Mouse (Mus musculus) cerebral cortex, adult 2 months (tissue): Measurements from ENCODE around the gene St8sia2.

Experiments
- WGBS: fragments of 180-500 bp; shearing (Covaris S2); methylation state at CpG from one replicate; pipeline ENCODE4 v1.1.7; 2018; 5-methylcytosine and 5-hydroxymethylcytosine counted together

St8sia2 gene

DNA sequence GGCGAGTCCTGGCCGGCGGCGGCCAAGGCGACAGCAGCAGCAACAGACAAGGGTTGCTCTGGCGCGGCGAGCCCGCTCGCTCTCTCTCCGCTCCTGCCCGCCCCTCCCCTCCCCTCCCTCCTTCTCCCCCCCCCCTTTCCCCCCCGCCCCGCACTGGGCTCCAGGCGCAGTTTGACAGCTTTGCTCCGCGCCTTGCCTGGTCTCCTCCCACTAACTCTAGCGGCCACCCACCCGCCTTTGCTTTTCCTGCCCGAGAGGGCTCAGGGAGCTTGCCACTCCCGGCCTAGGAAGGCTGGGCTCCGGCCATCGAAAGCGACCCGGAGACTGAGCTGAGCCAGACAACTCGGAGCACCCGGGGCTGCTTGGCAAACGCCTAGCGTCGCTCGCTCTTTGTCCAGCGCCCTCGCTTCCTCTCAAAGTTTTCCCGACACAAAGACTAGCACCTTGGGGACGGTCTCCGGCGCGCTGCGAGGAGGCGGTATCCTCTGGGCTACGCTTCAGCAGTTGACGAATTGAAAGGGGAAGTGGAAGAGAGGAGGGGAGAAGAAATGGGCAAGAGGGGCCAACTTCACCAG is at the start of gene St8sia2:
St8sia2 (minus strand) TSS at position 90 of the 575 bp plus-strand sequence.
- WGBS: under 1% methylated on average over 31 of the region's 42 CpGs

DNA sequence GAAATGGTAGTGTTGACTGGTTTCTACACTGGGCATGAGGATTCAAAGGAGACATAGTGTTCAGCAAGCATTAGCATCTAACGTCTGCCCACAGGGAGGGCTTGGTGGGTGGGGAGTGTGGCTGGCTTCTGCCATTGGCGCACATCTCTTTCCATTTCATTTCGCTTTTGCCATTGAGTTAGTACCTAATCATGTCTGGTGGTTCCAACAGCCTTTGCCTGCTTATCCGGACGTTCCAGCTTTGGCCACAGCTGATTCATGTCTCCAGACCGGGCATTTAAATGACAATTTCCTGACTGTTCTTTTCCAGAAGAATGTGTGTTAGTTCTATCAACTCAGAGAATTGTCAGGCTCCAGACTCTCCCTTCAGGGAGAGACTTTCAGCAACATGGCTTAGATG is 47.6 kb upstream of the St8sia2 start:
- 89% methylated on average over 6 of the region's 6 CpGs for WGBS

DNA sequence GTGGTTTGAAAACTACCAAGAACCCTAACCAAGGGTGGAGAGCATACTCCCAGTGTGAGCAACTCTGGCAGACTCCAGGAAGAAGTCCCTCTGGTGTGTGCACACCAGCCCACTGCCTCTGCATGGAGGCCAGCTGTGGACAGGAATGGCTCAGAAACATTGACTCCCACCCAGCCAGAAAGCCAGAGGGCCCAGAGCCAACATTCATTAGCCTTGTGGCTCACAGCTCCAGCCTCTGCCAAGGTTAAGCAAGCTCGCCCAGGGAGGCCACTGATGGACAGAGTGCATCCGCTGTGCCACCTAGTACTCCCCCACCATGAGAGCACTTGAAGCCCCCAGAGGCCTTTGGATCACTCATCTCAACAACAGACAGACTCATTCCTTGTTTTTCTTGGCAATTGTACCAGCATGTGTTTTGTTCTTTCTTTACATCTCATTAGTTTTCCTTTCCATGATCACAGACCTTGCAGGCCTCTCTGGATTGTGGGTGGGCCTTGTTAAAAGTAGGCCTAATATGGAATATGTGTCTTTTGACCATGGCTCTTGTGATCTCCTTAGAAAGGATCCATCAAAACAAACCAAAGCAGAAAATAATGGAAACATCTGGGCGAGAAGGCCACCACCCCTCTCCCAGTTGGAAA is 46.9 kb upstream of the St8sia2 start:
- WGBS: 88% methylated on average over 3 of the region's 3 CpGs

DNA sequence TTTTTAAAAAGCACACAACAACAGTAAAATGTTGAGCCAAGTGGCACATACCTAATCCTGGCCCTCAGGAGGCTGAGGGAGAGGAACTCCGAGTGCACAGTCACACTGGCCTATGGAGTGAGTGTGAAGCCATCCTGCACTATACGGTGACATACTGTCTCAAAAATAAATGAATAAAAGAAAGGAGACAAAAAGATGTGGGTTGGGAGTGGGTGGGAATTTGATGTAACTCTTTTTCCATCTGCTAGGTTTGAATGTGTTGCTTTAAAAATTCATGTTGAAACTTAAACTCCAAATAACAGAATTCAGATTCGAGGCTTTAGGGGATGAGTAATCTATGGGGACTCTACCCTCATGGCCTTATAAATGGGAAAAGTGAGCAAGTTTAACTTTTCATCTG is 46.2 kb upstream of the St8sia2 start:
- WGBS: 59% methylated on average over 3 of the region's 3 CpGs

DNA sequence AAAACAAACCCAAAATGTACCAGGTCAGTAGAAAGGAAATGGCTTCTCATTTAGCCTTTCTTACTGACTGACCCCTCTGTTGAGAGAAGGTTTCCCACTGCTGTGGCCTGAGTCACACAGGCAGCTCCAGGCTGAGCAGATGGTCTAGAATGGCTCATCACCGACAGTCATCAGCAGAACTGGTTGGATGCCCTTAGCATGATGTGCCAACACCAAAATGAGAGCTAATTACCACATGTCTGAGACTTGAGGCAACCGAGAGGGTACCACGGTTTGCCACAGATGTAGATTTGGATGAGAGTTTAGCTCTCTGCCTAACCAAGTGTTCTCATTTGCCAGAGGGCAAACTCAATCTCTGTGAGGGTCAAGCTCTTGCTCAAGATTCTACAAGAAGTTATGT is 42.3 kb upstream of the St8sia2 start:
- 71% methylated on average over 3 of the region's 3 CpGs for WGBS

DNA sequence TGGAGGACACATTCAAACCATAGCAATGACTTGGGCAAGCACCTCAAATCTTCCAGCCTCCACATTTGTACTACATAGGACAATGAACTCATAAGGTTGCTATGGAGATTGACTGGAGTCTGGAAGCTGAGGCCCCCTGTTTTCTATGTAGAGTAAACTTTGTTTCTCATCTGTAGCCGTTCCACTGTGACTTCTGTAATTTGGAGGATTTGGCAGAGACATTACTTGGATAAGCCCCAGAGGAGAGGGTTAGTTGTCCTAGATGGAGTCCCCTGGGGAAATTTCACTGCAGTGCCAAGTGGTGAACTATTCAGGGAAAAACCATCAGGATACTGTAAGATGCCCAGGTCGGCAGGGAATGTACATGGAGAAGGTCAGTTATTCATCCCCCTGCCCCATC is 34.1 kb upstream of the St8sia2 start:
- WGBS: 73% methylated on average over 2 of the region's 2 CpGs

DNA sequence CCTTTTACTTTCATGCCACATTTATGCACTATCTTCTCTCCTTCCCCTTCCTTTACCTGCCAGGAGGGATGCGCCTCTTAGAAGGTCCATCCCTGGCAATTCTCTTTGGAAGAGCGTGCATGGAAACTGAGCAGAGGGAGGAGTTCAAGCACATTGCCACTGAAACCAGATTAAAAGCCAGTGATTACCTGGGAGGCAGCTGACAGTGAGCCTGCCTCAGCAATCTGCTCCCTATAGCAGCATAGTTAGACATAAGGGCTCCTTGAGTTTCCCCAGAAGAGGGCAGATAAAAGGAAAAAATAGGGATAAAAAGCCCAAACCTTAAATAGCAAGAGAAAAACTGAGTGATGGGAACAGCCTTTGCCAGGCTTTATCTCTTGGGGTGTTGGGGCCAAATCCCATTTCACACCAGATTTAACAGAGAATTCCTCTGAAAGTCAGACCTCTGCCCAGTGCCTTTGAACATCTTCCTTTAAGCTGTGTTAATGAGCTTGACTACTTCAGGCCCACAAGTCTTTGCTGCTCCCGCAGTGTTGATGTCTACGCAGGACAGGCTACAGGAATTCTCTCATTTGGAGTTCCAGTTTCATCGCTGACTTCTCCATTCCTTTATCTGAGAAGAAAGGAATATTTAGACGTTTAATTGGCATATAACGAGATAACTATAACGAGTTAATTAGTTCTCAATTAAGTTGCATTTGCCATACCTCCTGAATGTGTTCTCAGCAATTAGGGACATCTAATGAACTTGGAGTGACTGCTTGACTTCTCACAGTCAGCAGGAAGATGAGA is 31.9 kb upstream of the St8sia2 start:
- 79% methylated on average over 8 of the region's 8 CpGs for WGBS

DNA sequence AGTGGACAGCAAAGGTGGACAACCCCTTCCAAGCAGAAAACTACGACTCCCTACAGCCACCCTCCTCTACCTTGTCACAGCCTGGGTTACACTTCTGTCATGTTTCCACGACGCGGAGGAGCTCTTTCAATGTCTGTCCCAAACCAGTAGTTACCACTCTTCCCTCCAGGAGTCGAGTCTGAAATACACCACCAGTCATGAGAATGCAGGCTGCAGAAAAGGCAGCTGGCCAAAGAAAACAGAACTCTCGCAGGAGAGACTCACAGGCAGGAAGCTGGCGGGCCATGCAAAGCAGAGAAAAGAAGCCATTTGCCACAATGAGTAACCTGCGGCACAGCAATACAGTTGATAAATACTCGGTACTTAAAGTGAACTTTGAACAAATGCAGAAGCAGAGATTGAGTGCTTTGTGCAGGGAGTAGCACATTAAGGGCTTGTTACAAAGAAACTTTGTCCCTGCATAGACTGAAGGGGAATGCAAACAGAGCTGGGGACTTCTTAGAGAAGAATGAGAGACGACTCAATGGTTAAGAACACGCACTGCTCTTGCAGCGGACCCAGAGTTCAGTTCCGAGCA is 30.2 kb upstream of the St8sia2 start:
- WGBS: 55% methylated on average over 13 of the region's 13 CpGs

DNA sequence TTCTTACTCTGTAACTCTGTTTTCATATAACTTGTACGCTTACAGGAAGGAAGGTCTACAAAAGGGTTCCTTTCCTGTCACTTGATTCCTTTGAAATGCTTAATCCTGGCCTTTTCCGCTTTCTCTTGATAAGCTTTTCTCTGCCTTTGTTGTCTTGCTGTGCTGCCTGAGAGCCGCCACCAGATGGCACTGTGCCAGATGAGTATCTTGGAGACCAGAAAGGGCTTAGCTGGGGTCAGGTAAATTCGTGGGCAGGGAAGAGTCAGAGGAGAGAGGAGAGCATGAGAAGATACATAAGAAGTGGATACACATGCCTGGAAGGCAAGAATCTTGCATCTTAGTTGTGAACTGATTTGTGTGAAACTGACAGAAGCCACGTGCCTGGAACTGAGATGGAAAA is 11.5 kb upstream of the St8sia2 start:
- 29% methylated on average over 5 of the region's 5 CpGs for WGBS

DNA sequence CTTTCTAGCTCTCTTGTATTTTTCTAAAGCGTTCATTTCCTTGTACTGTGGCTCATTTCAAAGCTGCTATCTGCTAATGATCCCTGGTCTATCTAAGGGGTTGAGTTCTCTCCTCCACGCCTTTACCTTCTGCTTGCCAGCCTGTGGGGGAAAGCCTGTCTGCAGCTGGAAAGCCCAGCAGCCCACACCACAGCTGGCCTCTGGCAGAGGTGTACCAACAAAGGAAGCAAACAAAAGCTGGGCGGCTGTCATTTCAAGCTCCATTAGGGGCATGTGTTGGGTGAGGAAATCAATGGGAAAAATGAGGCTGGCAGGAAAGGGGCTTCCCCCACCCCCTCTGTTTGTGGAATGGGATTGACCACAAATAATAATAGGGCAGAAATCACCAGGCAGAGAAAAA is 10.7 kb upstream of the St8sia2 start:
- WGBS: 76% methylated on average over 3 of the region's 3 CpGs

DNA sequence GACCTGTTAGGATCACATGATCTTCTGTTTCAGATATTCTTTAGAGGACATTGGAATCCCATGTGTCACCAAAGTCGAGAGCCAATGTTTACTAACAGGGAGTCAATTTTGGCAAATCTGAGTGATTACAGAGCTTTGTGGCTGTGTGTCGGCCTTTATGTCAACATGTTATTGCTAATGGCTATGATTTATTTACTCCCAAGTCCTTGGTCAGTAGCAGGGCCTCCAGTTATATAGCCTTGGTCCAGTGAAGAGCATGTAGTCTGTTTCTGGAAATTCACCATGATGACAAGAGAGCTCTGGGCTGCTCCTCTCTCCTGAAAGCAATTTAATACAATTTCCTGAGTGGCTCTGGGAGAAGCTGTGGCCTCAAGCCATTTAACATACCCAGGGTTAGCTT is 9.1 kb upstream of the St8sia2 start:
- WGBS: 88% methylated on average over 2 of the region's 2 CpGs

DNA sequence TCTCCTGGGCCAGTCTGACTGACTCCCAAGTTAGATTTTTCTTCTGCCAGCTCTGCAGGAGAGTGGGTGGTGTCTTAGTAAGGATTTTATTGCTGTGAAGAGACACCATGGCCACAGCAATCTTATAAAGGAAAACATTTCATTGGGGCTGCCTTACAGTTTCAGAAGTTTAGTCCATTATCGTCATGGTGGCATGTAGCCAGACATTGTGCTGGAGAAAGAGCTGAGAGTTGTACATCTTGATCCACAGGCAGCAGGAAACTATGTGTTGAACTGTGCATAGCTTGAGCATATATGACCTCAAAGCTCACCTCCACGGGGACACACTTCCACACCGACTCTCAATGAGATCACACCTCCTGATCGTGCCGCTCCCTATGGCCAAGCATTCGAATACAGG is 8.3 kb upstream of the St8sia2 start:
- 73% methylated on average over 6 of the region's 6 CpGs for WGBS

DNA sequence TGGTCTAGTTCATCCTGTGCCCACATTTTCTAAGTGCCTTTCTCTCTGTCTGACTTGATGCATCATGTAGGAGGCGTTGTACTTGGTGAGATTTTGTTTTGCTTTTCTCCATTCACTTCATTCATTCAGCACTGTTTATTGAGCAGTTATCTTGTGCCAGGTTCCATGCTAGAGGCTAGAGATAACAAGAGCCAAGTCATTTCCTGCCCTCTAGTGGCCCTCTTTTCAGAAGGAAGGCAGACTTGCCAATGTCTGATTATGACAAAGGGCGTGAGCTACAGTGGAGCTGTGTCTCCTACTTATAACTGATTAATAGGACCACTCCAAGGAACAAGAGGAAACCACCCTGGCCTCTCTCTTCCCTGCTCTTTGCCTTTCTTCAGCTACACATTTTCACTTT is 3.1 kb upstream of the St8sia2 start:
- 84% methylated on average over 2 of the region's 2 CpGs for WGBS

DNA sequence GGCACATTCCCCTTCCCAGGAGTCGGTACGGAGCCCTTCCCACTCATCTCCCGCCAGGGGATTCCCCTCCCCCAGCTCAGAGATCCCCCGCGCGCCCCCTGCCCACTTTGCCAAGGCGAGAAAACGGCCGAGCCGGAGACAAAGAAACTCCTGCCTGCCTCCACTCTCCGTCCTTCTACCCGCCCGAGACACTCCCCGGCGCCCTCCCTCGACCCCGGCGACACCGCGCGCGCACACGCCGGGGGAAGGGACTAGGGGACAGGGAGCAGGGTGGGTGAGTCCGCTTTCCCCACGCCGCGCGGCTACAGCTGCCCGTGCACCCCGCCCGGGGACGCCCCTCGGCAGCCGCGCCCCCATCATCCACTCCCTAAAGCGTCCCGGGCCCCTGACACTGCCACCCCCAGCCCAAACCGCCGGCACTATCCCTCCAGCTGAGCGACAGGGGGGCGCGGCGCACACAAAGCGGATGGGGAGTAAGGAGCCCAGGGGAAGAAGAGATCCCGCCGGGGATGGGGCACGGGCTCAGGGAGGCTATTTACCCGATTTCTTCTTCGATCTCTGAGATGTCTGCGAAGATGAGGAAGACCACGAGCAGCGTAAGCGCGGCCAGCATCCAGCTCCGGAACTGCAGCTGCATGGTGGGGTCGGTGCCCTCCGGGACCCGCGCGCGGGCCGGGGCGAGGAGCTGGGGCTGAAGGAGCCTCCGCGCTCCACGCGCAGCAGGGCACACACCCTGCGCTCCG is 461 bp downstream of the St8sia2 start:
- WGBS: under 1% methylated on average over 70 of the region's 70 CpGs

DNA sequence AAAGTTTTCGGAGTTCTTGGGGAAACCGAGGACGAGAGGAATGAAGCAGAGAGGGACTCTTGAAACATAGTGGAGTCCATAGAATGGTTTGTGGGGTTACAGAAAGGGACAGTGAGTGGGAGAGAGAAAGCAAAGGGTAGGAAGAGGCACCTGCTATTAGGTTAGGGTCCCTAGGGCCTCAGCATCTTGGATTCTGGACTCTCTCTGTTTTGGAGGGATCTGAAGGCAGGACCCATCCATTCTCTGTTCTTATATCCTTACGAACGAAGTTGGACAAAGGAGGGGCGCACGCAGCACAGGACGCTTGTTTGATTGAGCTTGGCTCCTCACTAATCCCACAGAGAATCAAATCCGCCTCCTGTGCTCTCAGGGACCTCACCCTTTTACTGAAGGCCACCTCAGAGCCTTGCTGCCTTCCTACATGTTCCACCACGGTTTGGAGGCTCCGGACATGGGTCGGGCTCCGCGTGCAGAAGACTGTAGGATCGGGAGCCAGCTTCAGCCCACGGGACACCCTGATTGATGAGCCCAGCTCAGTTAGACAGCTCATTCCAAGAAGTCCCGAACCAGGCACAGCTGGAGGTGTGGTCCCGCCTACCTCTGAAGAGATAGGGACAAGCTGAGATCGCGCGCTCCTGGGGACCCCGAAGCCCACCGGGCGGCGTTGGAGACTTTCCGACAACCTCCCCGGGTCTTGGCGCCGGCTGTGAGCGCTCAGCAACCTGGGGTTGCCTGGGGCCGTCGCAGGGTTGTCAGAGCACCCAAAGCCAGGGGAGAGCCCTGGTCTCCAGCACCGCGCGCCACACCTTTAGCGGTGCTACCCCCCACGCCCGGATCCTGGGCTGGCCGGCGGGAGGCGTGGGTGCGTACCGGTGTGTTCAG is 1.3 kb downstream of the St8sia2 start:
- 3% methylated on average over 39 of the region's 43 CpGs for WGBS

DNA sequence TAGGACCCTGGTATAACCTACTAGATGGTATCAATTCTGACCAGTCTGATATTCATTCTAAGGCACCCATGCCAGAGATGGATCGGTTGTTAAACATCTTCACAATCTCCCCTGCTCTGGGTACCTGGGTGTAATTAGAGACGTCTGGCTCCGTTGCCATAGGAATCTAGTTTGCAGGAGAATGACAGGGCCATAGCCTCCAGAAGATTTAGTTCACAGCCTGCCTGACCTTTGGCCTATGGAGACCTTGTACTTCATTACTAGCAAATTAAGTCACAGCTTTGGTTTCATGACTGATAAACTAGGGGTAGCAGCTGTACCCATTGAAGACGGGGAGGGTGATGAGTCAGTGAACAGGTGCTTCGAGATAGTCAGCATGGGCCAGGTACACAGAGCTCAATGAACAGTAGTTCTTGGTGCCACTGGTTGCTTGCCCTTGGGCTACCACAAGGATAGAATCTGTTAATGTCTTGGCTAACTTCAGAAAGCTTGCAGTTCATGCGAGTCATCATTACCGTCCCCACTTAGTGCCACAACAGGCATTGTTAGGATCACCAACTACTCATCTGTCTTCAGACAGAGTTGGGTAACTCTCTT is 4.4 kb downstream of the St8sia2 start:
- 86% methylated on average over 7 of the region's 7 CpGs for WGBS

DNA sequence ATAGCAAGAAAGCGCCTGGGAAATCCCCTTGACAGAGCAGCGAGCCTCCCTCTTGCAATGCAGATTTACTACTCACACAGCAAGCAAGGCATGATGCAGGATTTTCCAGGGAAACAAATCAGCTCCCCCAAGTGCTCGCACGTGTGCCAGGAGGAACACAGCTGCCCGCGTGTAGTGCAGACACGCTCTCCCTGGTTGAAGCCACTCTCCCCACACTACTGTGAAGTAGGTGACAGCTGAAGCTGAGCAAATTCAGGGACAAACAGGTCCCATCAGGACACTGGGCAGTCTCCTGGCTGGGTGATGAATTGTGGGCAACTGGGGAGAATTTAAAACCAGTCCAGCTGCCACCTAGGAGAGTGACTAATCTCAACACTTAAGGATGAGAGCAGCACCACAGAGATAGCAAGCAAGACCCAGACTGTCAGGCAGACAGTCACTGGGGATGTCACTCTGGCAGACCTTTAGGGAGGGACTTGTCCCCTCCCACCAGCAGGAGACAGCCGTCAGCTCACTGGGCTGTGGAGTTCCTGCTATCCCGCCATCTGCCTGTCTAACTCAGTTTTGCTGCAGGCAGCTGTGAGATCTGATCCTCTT is 6.6 kb downstream of the St8sia2 start:
- 15% methylated on average over 9 of the region's 9 CpGs for WGBS

DNA sequence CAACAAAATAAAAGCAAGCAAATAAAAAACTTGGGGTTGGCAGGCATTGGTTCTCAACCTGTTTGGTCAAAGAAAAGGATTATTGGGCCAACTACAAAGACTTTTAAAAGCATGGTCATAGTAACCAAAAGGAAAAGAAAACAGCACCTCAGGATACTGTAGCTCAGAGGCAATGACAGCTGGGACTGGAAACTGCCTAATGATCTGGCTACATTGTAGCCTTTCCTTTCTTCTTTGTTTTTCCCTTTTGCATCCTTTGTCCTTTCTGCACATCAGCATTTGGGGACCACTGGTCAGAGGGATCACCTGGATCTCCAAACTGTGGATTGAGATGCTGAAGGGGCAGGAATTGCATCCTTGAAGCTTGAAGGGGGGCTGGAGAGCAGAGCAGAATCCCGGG is 7.1 kb downstream of the St8sia2 start:
- 0% methylated on average over 1 of the region's 1 CpGs for WGBS

DNA sequence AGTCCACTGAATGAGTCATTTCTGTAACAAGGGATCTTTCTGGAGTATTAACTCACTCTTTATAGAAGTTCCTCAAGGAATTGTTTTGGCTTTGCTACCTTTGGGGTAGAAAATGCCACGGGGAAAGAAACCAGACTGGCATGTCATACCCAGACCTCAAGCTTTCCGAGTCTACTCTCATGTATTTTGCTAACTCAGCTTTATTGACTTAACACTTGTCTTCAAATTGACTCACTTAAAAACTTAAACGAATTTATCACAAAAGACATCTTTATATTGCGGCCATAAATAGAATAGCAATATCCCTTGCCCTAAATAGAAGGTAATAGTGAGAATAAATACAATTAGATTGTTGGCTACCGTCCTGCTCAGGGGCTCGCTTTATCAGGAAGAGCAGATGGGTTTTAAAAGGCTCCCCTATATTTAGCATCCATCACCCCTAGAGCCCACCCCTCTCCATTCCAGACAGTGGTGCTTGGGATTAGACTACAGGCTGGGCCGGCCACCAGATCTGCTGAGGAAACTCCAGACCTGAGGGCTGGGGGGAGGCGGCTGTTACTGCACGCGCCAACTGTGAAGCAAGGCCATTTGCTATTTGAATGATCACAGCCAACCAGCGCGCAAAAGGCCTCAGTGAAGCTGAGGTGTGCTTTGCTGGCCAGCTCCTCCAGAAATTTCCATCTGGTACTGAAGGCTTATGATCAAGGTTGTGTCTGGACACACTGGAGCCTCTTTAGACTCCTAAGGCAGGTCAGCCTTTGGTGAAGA is 12.6 kb downstream of the St8sia2 start:
- 89% methylated on average over 12 of the region's 12 CpGs for WGBS
